Mouse (Mus musculus) lung, postnatal 0 days (tissue): ENCODE measurements at regions not wholly inside any gene's neighbourhood (a gene's known extent, or its start where the extent isn't known, plus 50 kb on each side); places are given as distances from the start of the nearest gene placed in this dataset.

ENCODE experiments used
- CTCF ChIP-seq: IDR thresholded peaks from 2 replicates; pipeline ENCODE4 v1.5.1; 2016; ENCODE audit warnings: antibody characterized with exemption, mild to moderate bottlenecking
- EP300 ChIP-seq: IDR thresholded peaks from 2 replicates; pipeline ENCODE4 v1.6.1; 2016; ENCODE audit warnings: antibody characterized with exemption, mild to moderate bottlenecking, control low read depth

GRCm38 (mm10) chr1:91708550-91709243 lies 92.6 kb upstream of the Twist2 start:
- TF ChIP-seq EP300 (no peak), CTCF (no peak)
